Mouse (Mus musculus) megakaryocyte, embryonic 14.5 days (primary cell): Measurements from ENCODE around the gene Cox17.

Experiments
- FLI1 ChIP-seq: IDR thresholded peaks from 2 replicates; pipeline ENCODE4 v1.6.1; 2012; ENCODE audit warnings: low read length, inconsistent platforms, mixed read lengths
- GATA1 ChIP-seq: IDR thresholded peaks from 3 replicates; pipeline ENCODE4 v1.6.1; 2012; ENCODE audit warnings: mixed read lengths, low read length, inconsistent platforms, borderline replicate concordance

GRCm38 (mm10) chr16:38400311-38400960 lies 53.6 kb downstream of the Cox17 start:
- TF ChIP-seq GATA1 (no peak), FLI1 (no peak)
